ENCODE assay signal across 29 mouse cellular contexts in genomic region chr3:28768222-28768621, GRCm38 (mm10). TPM values are rescaled to one million over a fixed set of nuclear protein-coding genes. Genes with fewer than 3 reads are reported as not detected.
DNase-seq lines count a peak whose midpoint lies in the region; ATAC-seq and TF ChIP-seq lines count a peak whose summit lies in the region.
"Had no signal": no experiment of that assay in that cellular context is flagged by ENCODE, and none has a peak within 500 bp of the region (broad histone marks: within the 10 kb centered on the region; RNA-seq: fewer than 3 reads in every experiment).

No protein-coding gene starts in this region.

- no peak overlapping the region for H3K4me3 ChIP-seq in lung, embryonic 14.5 days (ENCODE audit: low read depth, low read length)
- no peak overlapping the region for H3K4me3 ChIP-seq in lung, embryonic 16.5 days (ENCODE audit: low read length)
- H3K4me3 ChIP-seq: embryonic facial prominence, embryonic 13.5 days; embryonic facial prominence, embryonic 15.5 days; erythroblast, embryonic 14.5 days; forebrain, embryonic 10.5 days; forebrain, embryonic 12.5 days had no signal

- no peak overlapping the region for H3K4me2 ChIP-seq in lung, embryonic 14.5 days
- H3K4me2 ChIP-seq in lung, embryonic 16.5 days (ENCODE audit: low read depth, low read length) = no peak overlapping the region
- H3K4me2 ChIP-seq: embryonic facial prominence, embryonic 13.5 days; embryonic facial prominence, embryonic 15.5 days; forebrain, embryonic 12.5 days had no signal

- H3K9me3 ChIP-seq in lung, embryonic 14.5 days (ENCODE audit: low read depth, low read length) = no peaks in the 10 kb centered on the region
- no peaks in the 10 kb centered on the region for H3K9me3 ChIP-seq in lung, embryonic 16.5 days (ENCODE audit: control insufficient read depth, low read length)
- H3K9me3 ChIP-seq: embryonic facial prominence, embryonic 13.5 days; embryonic facial prominence, embryonic 15.5 days; forebrain, embryonic 10.5 days; forebrain, embryonic 12.5 days; G1E had no signal

- H3K9ac ChIP-seq in lung, embryonic 14.5 days = no peak overlapping the region
- H3K9ac ChIP-seq in lung, embryonic 16.5 days (ENCODE audit: low read length) = no peak overlapping the region
- H3K9ac ChIP-seq: embryonic facial prominence, embryonic 13.5 days; embryonic facial prominence, embryonic 15.5 days; forebrain, embryonic 12.5 days had no signal

- peak; percentile 44; the same call in 1 of the 2 replicates for ATAC-seq in lung, embryonic 14.5 days (ENCODE audit: insufficient read depth)
- peak; percentile 77 for ATAC-seq in lung, embryonic 16.5 days (ENCODE audit: low read depth)
- ATAC-seq: CD4-positive, CD25-positive, alpha-beta regulatory T cell, adult 4 months; forebrain, embryonic 14.5 days; Patski had no signal

- peak overlapping the region; percentile 13 for H3K27ac ChIP-seq in lung, embryonic 14.5 days (ENCODE audit: low read depth)
- H3K27ac ChIP-seq in lung, embryonic 16.5 days (ENCODE audit: low read length) = peak overlapping the region; percentile 77
- H3K27ac ChIP-seq: embryonic facial prominence, embryonic 13.5 days; embryonic facial prominence, embryonic 15.5 days; forebrain, embryonic 10.5 days; forebrain, embryonic 12.5 days had no signal

- H3K36me3 ChIP-seq in lung, embryonic 14.5 days (ENCODE audit: insufficient read depth) = no peaks in the 10 kb centered on the region
- H3K36me3 ChIP-seq in lung, embryonic 16.5 days (ENCODE audit: control insufficient read depth, insufficient read depth, low read length) = no peaks in the 10 kb centered on the region
- H3K36me3 ChIP-seq: embryonic facial prominence, embryonic 13.5 days; embryonic facial prominence, embryonic 15.5 days; forebrain, embryonic 10.5 days; forebrain, embryonic 12.5 days had no signal

- 64% methylated on average over 3 of the region's 3 CpGs for WGBS in lung, embryonic 14.5 days
- WGBS in lung, embryonic 16.5 days = 60% methylated on average over 3 of the region's 3 CpGs

- TF ChIP-seq CTCF in lung, embryonic 14.5 days (IDR thresholded peaks at IDR 0.05; ENCODE audit: low read depth) = no peak

- no peaks in the 10 kb centered on the region for H3K27me3 ChIP-seq in lung, embryonic 14.5 days (ENCODE audit: insufficient read depth, low read length)
- no peaks in the 10 kb centered on the region for H3K27me3 ChIP-seq in lung, embryonic 16.5 days (ENCODE audit: control insufficient read depth, insufficient read depth, low read depth, low read length)
- H3K27me3 ChIP-seq: CH12.LX; embryonic facial prominence, embryonic 13.5 days; embryonic facial prominence, embryonic 15.5 days; forebrain, embryonic 12.5 days had no signal

- H3K4me1 ChIP-seq in lung, embryonic 14.5 days (ENCODE audit: insufficient read depth) = no peaks in the 10 kb centered on the region
- no peaks in the 10 kb centered on the region for H3K4me1 ChIP-seq in lung, embryonic 16.5 days (replicated peaks; ENCODE audit: control insufficient read depth, insufficient read depth, low read length)
- H3K4me1 ChIP-seq: embryonic facial prominence, embryonic 13.5 days; embryonic facial prominence, embryonic 15.5 days; forebrain, embryonic 10.5 days; forebrain, embryonic 12.5 days had no signal

- DNase-seq in heart, adult 11 months = peak; percentile 48
- DNase-seq in heart, adult 8-10 months (ENCODE audit: low spot score) = no peak
- no peak for DNase-seq in lung, embryonic 14.5 days
- no peak for DNase-seq in lung, postnatal 14 days
- no peak for DNase-seq in lung, postnatal 36 days
- DNase-seq in ZHBTc4 (ENCODE audit: low read depth, low spot score) = peak; percentile 15
- DNase-seq in urinary bladder, postnatal 25 days (ENCODE audit: low spot score) = no peak
- DNase-seq: adrenal gland, adult 2 months; adrenal gland, postnatal 10 days; adrenal gland, postnatal 25 days; B cell, adult 2 months; cerebellum, adult 11 months; cerebellum, adult 18-20 months; cerebellum, adult 8-10 months; cerebellum, adult 9-11 months; cerebellum, postnatal 14 days; cerebellum, postnatal 36 days; embryo, embryonic 11 days had no signal

RNA-seq across cellular contexts. Expression of gene Eif5a2, which starts 12.9 kb away (rescaled TPM):
- total RNA-seq in heart, adult 8-10 months (2022) = 1 to 10 TPM in 3 of 4 experiments, under 1 TPM in 1; 0.87 to 1.4 (median 1.2) TPM
- 14.1 and 15.5 TPM in 2 replicates for polyA plus RNA-seq in lung, embryonic 14.5 days (2014; fragmentation: Nextera tagmentation; extraction: Ambion mirVana)
- polyA plus RNA-seq in lung, embryonic 16.5 days (2015; fragmentation: Nextera tagmentation; extraction: Ambion mirVana) = 9.3 and 9.7 TPM in 2 replicates
- total RNA-seq: CH12.LX had no signal

RNA-seq across cellular contexts. Expression of gene Rpl22l1, which starts 37.0 kb away (rescaled TPM):
- total RNA-seq in heart, adult 8-10 months (2022) = 100 to 1,000 TPM in 1 of 4 experiments, 10 to 100 TPM in 3; 75.8 to 106 (median 85.5) TPM
- polyA plus RNA-seq in lung, embryonic 14.5 days (2014; fragmentation: Nextera tagmentation; extraction: Ambion mirVana) = 445 and 524 TPM in 2 replicates
- 383 and 408 TPM in 2 replicates for polyA plus RNA-seq in lung, embryonic 16.5 days (2015; fragmentation: Nextera tagmentation; extraction: Ambion mirVana)

Comparison
In these comparisons a context has a peak if more than half of its experiments do, and no peak if none do; other contexts are left out.
1. DNase-seq: peak in heart, adult 11 months (single experiment) and ZHBTc4 (single experiment); none in heart, adult 8-10 months (single experiment), lung, embryonic 14.5 days (single experiment), lung, postnatal 14 days (single experiment), lung, postnatal 36 days (single experiment) and urinary bladder, postnatal 25 days (single experiment).